Mouse (Mus musculus): ENCODE measurements around the gene Bcl11b.

- TF ChIP-seq CTCF (IDR thresholded peaks at IDR 0.05) (no peak), POLR2A (IDR thresholded peaks at IDR 0.05; ENCODE audit: insufficient read depth, low read depth, low read length) (no peak), EP300 (IDR thresholded peaks at IDR 0.05; ENCODE audit: insufficient read depth, low read depth, low read length) (no peak)
These were observed 32.8 kb downstream of the Bcl11b start for GRCm38 (mm10) chr12:107970637-107971036.
